Mouse (Mus musculus) left cerebral cortex, postnatal 25 days (tissue): ENCODE measurements around the gene Yes1. TPM values are rescaled to one million over a fixed set of nuclear protein-coding genes. Genes with fewer than 3 reads are reported as not detected.
A peak's percentile ranks its signal among the peaks of the same experiment; 100 is the strongest.
"Not testable (repeated sequence)": the region's sequence is repeated elsewhere in the genome, so short reads cannot be mapped to it uniquely, and the experiment has no call there.

Experiments used
- DNase-seq, 2 experiments: peaks; one replicate each; pipeline ENCODE4 v3.0.0; 2022; ENCODE audit warnings: low spot score in 2 of 2, mixed read lengths in 1 of 2
- intact Hi-C: fragments of 180-260 bp; cut with DNase I; formaldehyde crosslinking; loops from one replicate; pipeline ENCODE4 v1.15.1; 2025
- total RNA-seq, 2 experiments: library from RNA; stranded (reverse); gene quantifications; 2 replicates each; pipeline ENCODE4 v1.2.3; 2021

Yes1 gene
- total RNA-seq, 2 experiments from 2014 or later: 12.5 to 13.4 TPM

DNA sequence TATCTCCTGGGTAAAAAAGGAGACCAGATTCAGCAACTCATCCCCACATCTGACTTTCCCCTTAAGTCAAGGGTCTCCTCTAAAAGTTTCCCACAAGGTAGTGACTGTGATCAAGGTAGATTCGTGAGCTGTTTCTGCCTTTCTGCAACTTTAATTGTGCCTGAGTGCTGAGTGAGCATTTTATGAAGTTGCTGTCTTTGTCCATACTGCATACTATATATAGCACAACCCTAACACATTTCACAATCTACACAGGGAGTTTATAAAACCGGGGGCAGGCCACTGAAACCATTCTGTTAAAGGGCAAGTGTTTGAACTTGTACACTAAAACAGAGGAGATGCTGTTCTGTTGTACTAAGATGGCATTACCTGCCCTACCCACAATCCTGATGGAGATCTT lies 82.4 kb downstream of the Yes1 start:
- no peak for DNase-seq
- intact Hi-C loops: loop anchor here (10.0 kb wide), 1 partner anchor 451 kb away; no protein-coding TSS in a partner anchor

DNA sequence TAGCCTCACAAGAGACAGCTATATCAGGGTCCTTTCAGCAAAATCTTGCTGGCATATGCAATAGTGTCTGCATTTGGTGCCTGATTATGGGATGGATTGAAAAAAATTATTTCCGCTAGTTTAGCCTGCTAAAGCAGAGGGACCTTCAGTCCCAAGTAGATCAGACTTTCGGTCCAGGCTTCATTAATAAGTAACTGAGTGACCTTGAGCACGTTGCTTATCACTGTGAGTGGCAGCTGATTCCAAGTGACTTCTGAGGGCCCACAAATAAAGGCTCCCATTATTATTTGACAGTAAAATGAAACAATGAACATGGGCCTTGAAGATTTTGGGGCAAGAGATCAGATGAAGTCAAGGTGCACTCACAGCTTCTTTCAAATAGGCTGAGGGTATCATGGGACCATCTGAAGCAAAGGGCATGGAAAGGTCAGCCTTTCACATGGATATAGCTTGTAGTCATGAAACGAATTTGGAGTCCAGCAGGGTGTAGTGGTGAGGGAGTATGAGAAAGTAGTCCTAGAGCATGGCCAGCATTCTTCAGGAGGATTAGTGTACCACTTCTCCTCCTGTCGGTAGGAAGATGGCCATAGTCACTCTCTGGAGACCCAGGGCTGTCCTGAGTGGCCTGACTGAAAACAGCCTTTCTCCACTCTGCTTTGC lies 86.4 kb downstream of the Yes1 start:
- intact Hi-C loops: loop anchor here (10.0 kb wide), 1 partner anchor 447 kb away; no protein-coding TSS in a partner anchor
- no peak for DNase-seq

DNA sequence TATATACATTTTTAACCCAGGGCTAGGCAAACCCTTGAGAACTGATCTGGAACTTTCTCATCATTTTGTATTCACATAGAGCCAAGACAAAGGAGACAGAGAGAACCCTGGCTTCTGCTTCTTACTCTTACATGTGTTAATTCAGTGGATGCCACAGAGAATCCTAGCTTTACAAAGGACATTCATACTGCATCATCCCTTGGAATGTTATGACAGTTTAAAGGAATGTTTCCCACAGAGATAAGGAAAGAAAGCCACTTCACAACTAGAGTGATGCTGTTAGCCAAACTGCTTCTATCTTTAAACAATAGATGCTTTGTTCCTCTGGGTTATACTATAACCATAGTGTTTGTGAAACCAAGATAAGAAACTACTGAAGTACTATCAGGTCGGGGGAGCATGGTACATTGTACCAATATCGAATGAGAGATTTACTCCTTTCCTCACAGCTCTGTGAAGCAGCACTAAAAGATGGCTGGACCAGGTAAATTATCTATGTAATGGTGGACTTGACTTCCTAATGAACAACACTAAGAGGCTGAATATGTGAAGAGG lies 95.3 kb downstream of the Yes1 start:
- DNase-seq: no peak
- intact Hi-C loops: no loop called here

DNA sequence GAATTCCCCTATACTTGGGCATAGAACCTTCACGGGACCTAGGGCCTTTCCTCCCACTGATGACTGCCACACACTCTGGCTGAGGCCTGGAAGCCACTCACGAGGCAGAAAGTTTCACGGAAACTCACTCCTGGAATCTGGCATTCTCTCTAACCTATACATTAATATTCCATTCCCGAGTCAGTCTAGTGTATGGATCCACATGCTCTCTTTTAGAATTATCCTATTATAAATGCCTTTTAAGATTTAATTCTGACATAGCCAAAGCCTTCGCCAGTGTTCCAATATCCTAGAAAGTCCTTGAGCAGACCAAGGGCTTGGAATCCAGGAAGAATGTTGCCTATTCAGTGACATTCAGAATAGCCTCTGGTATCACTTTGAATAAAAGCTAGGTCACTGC lies 100.5 kb downstream of the Yes1 start:
- intact Hi-C loops: no loop called here
- DNase-seq: no peak

DNA sequence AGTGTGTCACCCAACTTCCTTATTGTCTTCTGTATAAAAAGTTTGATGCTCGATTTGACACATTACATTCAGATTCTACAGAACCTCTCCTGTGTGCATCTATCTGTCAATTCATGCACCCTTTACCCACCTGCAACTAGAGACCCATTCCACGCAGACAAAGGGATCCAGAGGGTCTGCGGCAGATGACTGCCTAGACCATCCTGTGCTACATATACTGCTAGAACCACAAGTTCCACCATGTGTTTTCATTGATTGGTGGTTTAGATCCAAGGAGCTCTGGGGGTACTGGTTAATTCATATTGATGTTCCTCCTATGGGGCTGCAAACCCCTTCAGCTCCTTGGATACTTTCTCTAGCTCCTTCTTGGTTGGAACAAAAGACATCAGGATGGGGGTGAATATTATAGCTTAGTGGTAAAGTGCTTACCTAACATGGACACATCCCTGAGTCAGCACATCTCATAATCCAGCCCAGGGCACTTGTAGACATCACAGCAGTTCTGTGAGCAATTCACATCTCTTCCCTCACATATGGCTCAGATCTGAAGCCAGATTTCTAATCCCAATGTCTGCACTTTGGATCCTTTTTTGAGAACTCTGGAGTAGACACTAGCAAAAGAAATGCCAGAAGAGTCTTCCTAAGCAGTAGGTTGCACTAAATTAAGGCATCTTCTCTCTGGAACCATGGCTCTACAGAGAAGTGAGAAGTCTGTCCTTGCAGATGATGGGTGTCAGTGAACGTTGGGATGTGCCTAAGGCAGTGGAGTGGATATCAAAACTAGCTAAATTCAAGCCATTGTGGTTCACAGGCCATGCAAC lies 101.5 kb downstream of the Yes1 start:
- no peak for DNase-seq
- intact Hi-C loops: no loop called here

DNA sequence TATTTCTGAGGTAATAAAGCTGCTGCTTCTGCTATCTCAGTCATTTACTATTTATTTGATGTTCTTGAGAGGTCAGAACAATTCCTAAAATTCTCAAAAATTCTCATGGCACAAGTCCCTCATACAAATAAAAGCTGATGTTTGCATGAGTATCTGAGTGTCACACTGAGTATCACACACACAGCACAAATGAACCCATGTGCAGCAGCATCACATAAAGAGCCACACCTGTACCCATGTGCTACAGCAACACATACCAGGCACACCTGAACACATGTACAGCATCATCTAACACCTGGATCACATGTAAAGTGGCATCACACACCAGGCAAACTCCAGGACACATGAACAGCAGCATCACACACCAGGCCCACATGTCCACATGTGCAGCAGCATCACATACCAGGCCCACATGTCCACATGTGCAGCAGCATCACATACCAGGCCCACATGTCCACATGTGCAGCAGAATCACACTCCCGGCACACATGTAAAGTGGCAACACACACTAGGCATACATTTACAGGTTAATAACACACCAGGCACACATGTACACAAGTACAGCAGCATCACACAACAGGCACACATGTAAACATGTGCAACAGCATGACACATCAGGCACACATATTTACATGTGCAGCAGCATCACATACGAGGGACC lies 102.2 kb downstream of the Yes1 start:
- no peak for DNase-seq
- intact Hi-C loops: no loop called here

DNA sequence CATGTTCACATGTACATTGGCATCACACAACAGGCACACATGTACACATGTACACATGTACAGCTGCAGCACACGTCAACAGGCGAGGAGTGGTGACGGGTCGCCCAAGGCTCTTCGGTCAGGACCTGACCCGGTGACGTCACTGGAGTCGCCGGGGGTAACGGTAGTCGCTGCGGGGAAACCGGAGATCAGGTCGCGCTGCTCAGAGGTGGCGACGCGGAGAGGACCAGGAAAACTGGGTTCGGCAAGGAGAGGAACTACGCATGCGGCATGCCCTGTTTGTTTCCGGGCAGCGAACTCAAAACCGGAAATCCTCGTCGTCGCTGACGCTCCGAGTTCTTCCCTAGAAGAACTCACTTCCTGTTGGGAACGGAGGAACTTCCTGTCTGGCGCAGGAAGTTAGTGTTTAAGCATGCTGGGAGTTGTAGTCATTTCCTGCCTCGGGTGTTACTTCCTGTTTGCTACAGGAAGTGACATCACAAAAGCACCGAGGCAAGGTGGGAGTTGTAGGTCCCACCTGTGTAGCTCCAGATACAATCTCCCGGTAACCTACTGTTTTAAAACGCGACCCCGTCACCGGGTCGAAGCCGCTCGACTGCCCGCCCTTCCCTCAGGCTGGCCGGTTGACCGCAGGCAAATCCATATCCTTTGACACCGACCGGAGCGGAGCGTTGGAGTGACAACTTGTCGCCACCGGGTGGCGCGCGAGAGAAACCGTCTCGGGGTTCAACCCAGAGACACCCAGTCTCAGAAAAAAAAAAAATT lies 102.9 kb downstream of the Yes1 start:
- peak; percentile 88 to 97 for DNase-seq
- intact Hi-C loops: loop anchor here (1.0 to 2.0 kb wide), 3 partner anchors 27 to 141 kb away; partner anchors contain the start of gene Prr14l

DNA sequence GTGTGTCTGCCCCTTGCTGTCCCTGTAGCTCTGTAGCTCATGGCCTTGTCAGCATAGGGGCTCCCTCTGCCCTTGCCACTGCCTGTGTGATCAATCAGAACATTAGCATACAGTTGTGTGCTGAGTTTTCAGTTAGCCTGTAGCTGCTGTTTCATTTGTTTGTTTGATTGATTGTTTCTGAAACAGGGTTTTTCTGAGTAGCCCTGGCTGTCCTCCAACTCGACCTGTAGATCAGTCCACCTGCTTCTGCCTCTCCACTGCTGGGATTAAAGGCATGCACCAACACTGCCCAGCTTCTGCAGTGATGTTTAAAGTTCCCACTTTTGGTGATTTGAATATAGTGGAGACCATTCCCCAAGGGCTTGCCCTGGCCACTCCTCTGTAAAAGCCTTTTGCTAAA lies 106.8 kb downstream of the Yes1 start:
- DNase-seq: no peak
- intact Hi-C loops: no loop called here

DNA sequence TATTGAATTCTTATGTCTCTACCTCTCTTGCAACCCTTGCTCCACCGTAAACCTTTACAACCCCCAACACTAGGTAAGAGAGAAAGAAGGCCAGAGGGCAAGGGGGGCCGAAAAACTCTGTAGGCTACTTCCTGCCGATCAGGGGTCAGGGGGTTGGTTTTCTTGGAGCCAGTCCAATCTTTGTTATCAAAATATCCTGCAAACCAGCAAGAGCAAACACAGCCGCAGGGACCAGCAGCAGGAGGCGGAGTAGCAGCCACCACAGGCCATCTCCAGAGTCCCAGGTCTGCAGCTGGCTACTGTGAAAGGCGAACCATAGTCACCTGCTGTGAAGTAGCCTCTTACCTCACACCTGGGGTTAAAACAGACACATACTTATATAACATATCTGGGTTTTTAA lies 107.9 kb downstream of the Yes1 start:
- no peak for DNase-seq
- intact Hi-C loops: no loop called here

DNA sequence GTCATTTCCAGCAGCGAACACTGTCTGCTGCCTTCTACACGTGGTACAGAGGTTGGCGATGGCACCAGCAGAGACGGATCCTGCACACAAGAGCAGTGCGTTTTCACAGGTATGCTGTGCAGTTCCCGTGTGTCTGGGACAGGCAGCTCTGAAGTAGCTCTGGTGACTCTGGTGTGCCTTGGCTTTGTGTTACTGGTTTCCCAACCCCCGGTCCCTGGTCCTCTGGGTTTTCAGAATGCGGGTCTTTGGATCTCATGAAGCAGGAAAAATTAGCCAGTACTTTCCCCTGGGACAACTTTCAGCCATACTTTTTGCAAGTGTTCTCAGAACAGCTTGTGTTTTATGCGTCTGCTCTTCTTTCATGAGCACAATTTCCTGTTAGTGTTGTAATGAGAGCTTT lies 109.4 kb downstream of the Yes1 start:
- intact Hi-C loops: no loop called here
- no peak for DNase-seq

DNA sequence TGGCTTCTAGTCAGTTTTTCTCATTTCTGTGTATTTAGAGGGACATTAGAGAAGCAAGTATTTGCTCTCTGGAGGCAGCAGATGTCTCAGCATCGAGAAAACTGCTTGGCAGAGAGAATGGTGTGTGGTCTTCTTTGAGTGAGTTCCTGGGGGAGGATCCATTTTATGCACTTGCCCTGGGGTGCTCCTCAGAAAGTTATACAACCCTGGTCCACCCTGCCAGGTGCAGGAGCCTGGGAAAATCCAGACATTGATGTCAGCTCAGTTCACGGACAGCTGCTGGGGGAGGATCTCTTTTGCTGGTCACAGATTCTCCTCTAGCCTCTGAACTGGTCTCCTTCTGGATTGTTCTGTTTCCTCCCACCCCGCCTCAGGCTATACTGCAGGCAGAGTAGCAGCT lies 110.3 kb downstream of the Yes1 start:
- intact Hi-C loops: no loop called here

DNA sequence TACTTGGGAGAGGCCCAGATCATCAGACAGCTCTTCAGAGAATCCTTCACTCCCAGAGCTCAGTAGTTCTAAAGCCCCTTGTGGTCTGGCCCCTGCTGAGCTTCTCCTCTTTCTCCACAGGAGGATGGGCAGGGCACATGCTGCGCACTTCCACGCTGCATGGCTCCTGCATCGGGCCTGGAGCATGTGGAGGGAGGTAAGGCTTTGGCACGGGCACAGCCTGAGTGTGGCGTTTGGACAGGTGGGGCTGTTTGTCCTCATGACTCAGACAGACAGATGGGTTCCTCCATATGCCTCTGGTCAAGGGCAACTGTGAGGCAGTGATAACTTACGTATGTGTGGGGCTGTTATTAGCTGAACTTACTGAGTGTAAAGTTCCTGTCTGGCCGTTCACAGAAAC lies 111.3 kb downstream of the Yes1 start:
- intact Hi-C loops: no loop called here
- DNase-seq: no peak

More for the DNA sequence above, 110.3 kb downstream of the Yes1 start:
- DNase-seq: peak in 1 of 2 experiments; percentile 67

DNA sequence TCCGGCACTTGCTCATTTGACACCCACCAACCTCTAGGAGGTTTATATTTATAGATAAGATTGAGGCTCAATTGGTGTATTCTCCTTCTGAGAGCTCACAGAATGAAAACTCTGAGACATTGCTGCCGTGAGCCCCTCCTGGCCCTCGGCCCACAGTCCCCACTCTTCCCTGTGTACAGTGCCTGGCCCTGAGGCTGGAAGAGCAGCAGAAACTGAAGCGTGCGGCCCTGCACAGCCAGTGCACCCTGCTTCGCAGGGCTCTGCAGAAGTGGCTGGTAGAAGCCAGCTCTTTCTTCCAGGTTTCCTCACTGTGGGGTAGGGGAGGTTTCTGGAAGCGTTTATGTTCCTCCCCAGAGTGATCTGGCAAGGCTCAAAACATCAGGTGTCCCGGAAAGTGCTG lies 111.7 kb downstream of the Yes1 start:
- intact Hi-C loops, DNase-seq: not testable (repeated sequence)

DNA sequence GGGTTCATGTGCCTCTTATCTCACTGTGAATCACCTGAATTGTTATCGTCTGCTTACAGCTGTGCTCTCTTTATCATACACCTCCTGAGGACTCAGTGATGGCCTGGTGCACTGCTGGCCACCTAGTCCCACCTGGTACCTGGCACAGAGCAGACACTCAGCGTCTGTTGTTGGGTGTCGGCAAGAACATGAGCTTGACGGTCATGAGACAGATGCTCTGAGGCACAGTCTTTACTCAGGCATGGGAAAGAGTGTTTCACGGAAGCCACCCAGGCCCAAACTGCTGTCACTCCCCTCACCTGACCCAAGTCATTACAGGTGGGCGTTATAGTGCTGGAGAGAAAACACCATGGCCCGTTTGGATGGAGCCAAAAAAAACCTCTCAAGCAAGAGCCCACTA lies 113.0 kb downstream of the Yes1 start:
- intact Hi-C loops: no loop called here

DNA sequence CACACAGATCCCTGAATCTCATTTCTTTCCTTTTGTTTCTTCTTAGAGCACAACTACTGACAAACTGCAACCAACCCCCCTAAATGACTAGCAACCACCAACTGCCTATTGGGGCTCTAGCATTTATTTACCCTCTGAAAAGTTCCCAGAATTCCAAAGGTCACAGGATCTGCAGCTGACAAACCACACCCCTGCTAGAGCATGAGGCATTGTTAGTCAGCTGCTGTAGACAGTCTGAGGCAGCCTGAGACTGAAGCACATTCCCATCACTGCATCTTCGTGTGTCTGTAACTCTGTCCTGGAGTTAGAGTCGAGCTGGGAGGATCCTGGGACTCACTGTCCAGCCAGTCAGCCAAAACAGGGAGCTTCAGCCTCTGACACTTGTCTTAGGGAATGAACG lies 114.4 kb downstream of the Yes1 start:
- DNase-seq, intact Hi-C loops: not testable (repeated sequence)

More for the DNA sequence above, 113.0 kb downstream of the Yes1 start:
- no peak for DNase-seq

DNA sequence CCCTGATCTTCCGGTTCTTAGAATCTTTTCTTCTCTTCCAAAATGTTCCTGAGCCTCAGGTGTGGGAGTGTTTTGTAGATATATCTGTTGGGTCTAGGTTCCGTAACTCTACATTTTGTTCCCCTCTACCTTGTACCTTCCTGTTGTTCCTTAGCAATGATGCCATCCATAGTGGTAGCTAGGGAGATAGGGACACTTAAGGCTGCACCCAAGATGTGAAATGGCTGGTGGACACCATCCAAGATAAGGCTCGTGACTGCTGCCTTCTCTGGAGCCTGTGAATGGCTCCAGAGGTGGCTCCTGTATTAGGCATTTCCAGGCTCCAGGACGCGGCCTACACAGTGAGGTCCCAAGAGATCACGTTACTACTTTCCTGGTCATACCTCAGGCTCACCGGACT lies 117.3 kb downstream of the Yes1 start:
- intact Hi-C loops: no loop called here
- DNase-seq: no peak

DNA sequence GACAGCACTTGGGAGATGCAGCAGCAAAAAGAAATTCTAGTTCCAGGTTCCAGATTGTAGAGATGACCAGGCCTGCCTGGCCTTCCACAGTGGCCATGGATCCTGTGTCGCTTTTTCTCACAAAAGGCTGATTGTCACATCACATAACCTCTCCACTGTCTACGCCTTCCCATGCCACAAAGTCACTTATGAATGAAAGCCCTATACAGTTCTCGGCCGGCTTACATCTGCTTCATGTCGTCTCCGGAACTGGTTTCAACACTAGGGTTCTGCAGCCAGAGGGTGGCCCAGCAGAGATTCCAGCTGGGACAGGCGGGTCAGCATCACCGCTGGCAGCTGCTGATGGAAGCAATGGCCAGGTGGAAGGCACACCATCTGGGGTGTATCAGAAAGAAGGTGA lies 117.9 kb downstream of the Yes1 start:
- DNase-seq: no peak
- intact Hi-C loops: no loop called here

DNA sequence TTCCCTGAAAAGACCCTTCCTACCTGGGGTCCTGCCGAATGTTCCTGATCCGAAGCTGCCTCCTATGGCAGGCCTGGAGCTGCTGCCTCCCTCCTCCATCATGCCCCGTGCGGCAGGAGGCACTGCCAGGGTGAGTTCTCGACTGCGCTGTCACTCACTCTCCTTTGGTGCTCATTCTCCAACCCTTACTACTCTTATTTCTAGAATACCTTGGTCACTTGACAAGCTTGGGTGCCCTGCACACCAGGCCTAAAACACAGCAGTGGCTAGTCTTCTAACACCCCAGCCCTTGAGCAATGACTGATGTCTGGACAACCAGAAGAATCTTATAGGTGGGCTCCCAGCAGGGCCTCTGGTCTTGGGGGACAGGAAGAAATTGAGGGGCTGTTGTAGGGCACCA lies 122.9 kb downstream of the Yes1 start:
- DNase-seq, intact Hi-C loops: not testable (repeated sequence)

DNA sequence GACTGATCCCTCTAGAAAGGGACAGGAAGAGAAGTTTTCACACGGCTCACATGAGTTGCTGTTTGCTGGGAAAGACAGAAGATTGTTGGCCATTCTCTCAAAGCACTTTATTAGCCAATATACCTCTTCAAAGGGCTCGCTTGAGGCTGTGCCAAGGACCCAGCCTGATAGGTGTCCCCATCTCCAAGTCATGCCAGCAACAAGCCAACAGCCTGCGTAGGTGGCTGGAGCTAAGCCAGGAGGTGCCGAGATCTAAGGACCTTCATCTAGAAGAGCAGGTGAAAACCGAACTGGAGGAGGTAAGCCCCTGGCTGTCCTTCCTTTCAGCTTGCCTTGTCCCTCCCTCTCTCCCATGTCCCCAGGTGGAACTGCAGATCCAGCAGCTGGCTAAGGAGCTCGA lies 124.8 kb downstream of the Yes1 start:
- no peak for DNase-seq
- intact Hi-C loops: no loop called here
